Mouse (Mus musculus): ENCODE measurements around the gene Capn3. TPM values are rescaled to one million over a fixed set of nuclear protein-coding genes. Genes with fewer than 3 reads are reported as not detected.
A peak's percentile ranks its signal among the peaks of the same experiment; 100 is the strongest.

The Capn3 gene
- polyA plus RNA-seq, 1 experiment = 0.75 TPM

GRCm38 (mm10) chr2:120478600-120478999, 22.8 kb downstream of the Capn3 start:
- Histone ChIP-seq H3K27ac (ENCODE audit: control insufficient read depth, insufficient read depth, low read depth, low read length) (no peak overlapping the region), H3K27me3 (ENCODE audit: control insufficient read depth, insufficient read depth, low read length) (no peaks in the 10 kb centered on the region), H3K4me1 (ENCODE audit: control insufficient read depth, insufficient read depth, low read length) (no peaks in the 10 kb centered on the region), H3K36me3 (ENCODE audit: control insufficient read depth, insufficient read depth, low read length) (no peaks in the 10 kb centered on the region), H3K4me3 (ENCODE audit: control insufficient read depth, low read depth, low read length) (no peak overlapping the region)
- TF ChIP-seq POLR2A (IDR thresholded peaks at IDR 0.05; ENCODE audit: control insufficient read depth, low read depth, low read length) (no peak), CTCF (IDR thresholded peaks at IDR 0.05; ENCODE audit: control insufficient read depth, insufficient read depth, insufficient replicate concordance, low read depth, low read length) (peak; percentile 59; the same call in 1 of the 2 replicates)

DNA sequence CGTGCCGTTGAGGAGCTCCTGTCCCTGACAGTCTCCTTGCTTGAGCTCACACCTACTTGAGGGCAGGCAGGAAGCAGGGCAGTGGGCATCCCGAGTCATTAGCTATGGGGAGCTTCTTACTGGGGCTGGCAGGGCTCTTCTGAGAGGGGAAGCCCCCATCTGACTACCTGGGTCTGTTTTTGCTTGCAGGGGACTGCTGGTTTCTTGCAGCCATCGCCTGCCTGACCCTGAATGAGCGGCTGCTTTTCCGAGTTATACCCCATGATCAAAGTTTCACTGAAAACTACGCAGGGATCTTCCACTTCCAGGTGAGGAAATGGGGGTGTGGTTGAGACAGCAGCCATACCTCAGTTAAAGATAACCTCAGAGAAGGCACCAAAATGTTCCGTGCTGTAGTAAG, 26.1 kb downstream of the Capn3 start:
- H3K27me3 ChIP-seq (ENCODE audit: control insufficient read depth, insufficient read depth, low read length) = no peaks in the 10 kb centered on the region
- no peak overlapping the region for H3K27ac ChIP-seq (ENCODE audit: control insufficient read depth, insufficient read depth, low read depth, low read length)
- H3K4me3 ChIP-seq (ENCODE audit: control insufficient read depth, low read depth, low read length) = no peak overlapping the region
- no peak for TF ChIP-seq POLR2A (IDR thresholded peaks at IDR 0.05; ENCODE audit: control insufficient read depth, low read depth, low read length)
- no peak for TF ChIP-seq CTCF (IDR thresholded peaks at IDR 0.05; ENCODE audit: control insufficient read depth, insufficient read depth, insufficient replicate concordance, low read depth, low read length)
- no peaks in the 10 kb centered on the region for H3K36me3 ChIP-seq (ENCODE audit: control insufficient read depth, insufficient read depth, low read length)
- H3K4me1 ChIP-seq (ENCODE audit: control insufficient read depth, insufficient read depth, low read length) = no peaks in the 10 kb centered on the region

GRCm38 (mm10) chr2:120482506-120483389, 26.9 kb downstream of the Capn3 start:
- Histone ChIP-seq H3K36me3 (ENCODE audit: control insufficient read depth, insufficient read depth, low read length) (no peaks in the 10 kb centered on the region), H3K4me3 (ENCODE audit: control insufficient read depth, low read depth, low read length) (no peak overlapping the region), H3K4me1 (ENCODE audit: control insufficient read depth, insufficient read depth, low read length) (no peaks in the 10 kb centered on the region), H3K27me3 (ENCODE audit: control insufficient read depth, insufficient read depth, low read length) (no peaks in the 10 kb centered on the region), H3K27ac (ENCODE audit: control insufficient read depth, insufficient read depth, low read depth, low read length) (no peak overlapping the region)
- no peak for TF ChIP-seq CTCF (IDR thresholded peaks at IDR 0.05; ENCODE audit: control insufficient read depth, insufficient read depth, insufficient replicate concordance, low read depth, low read length)
- TF ChIP-seq POLR2A (IDR thresholded peaks at IDR 0.05; ENCODE audit: control insufficient read depth, low read depth, low read length) = no peak

- H3K27me3 ChIP-seq (ENCODE audit: control insufficient read depth, insufficient read depth, low read length) = no peaks in the 10 kb centered on the region
- TF ChIP-seq POLR2A (IDR thresholded peaks at IDR 0.05; ENCODE audit: control insufficient read depth, low read depth, low read length) = no peak
- TF ChIP-seq CTCF (IDR thresholded peaks at IDR 0.05; ENCODE audit: control insufficient read depth, insufficient read depth, insufficient replicate concordance, low read depth, low read length) = no peak
- no peak overlapping the region for H3K27ac ChIP-seq (ENCODE audit: control insufficient read depth, insufficient read depth, low read depth, low read length)
- no peak overlapping the region for H3K4me3 ChIP-seq (ENCODE audit: control insufficient read depth, low read depth, low read length)
- no peaks in the 10 kb centered on the region for H3K4me1 ChIP-seq (ENCODE audit: control insufficient read depth, insufficient read depth, low read length)
- H3K36me3 ChIP-seq (ENCODE audit: control insufficient read depth, insufficient read depth, low read length) = no peaks in the 10 kb centered on the region
Measured at GRCm38 (mm10) chr2:120484241-120484640, 28.4 kb downstream of the Capn3 start.

- H3K27ac ChIP-seq (ENCODE audit: control insufficient read depth, insufficient read depth, low read depth, low read length) = no peak overlapping the region
- H3K4me3 ChIP-seq (ENCODE audit: control insufficient read depth, low read depth, low read length) = no peak overlapping the region
- no peak for TF ChIP-seq CTCF (IDR thresholded peaks at IDR 0.05; ENCODE audit: control insufficient read depth, insufficient read depth, insufficient replicate concordance, low read depth, low read length)
- TF ChIP-seq POLR2A (IDR thresholded peaks at IDR 0.05; ENCODE audit: control insufficient read depth, low read depth, low read length) = no peak
- no peaks in the 10 kb centered on the region for H3K27me3 ChIP-seq (ENCODE audit: control insufficient read depth, insufficient read depth, low read length)
- no peaks in the 10 kb centered on the region for H3K36me3 ChIP-seq (ENCODE audit: control insufficient read depth, insufficient read depth, low read length)
- H3K4me1 ChIP-seq (ENCODE audit: control insufficient read depth, insufficient read depth, low read length) = peaks cover 3% of the 10 kb centered on the region
Measured at GRCm38 (mm10) chr2:120493254-120493653, 37.4 kb downstream of the Capn3 start.

DNA sequence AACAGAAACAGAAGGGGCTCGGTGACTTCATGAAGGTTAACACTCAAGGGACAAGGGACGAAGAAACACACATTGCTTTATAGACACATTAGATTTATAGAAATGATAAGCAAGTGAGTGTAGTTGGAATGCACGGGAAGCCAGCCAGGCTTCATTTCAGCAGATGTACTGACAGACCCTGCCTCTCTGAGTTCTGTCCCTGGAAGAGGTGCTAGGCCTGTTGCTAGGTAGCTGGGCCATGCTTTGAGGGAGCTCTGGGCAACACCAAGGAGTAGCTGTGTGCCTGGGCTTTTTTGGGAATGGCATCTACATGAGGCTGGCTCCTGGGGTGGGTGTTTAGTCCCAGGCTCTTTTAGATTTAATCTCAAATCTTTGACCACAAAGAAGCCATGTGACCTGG, 40.7 kb downstream of the Capn3 start:
- Histone ChIP-seq H3K27me3 (ENCODE audit: control insufficient read depth, insufficient read depth, low read length) (no peaks in the 10 kb centered on the region), H3K4me3 (ENCODE audit: control insufficient read depth, low read depth, low read length) (no peak overlapping the region), H3K4me1 (ENCODE audit: control insufficient read depth, insufficient read depth, low read length) (peaks cover under 1% of the 10 kb centered on the region; the same call in 1 of the 2 replicates), H3K27ac (ENCODE audit: control insufficient read depth, insufficient read depth, low read depth, low read length) (no peak overlapping the region), H3K36me3 (ENCODE audit: control insufficient read depth, insufficient read depth, low read length) (no peaks in the 10 kb centered on the region)
- no peak for TF ChIP-seq CTCF (IDR thresholded peaks at IDR 0.05; ENCODE audit: control insufficient read depth, insufficient read depth, insufficient replicate concordance, low read depth, low read length)

GRCm38 (mm10) chr2:120499971-120500471, 44.2 kb downstream of the Capn3 start:
- TF ChIP-seq POLR2A (IDR thresholded peaks at IDR 0.05; ENCODE audit: control insufficient read depth, low read depth, low read length) (no peak), CTCF (IDR thresholded peaks at IDR 0.05; ENCODE audit: control insufficient read depth, insufficient read depth, insufficient replicate concordance, low read depth, low read length) (no peak)
- Histone ChIP-seq H3K4me1 (ENCODE audit: control insufficient read depth, insufficient read depth, low read length) (peaks cover 6% of the 10 kb centered on the region; the same call in 1 of the 2 replicates), H3K27ac (ENCODE audit: control insufficient read depth, insufficient read depth, low read depth, low read length) (no peak overlapping the region), H3K27me3 (ENCODE audit: control insufficient read depth, insufficient read depth, low read length) (no peaks in the 10 kb centered on the region), H3K36me3 (ENCODE audit: control insufficient read depth, insufficient read depth, low read length) (no peaks in the 10 kb centered on the region), H3K4me3 (ENCODE audit: control insufficient read depth, low read depth, low read length) (no peak overlapping the region)
